Mouse (Mus musculus) Patski (cell line): ENCODE measurements around the gene Zfp655. TPM values are rescaled to one million over a fixed set of nuclear protein-coding genes. Genes with fewer than 3 reads are reported as not detected.
"Not testable (repeated sequence)": the region's sequence is repeated elsewhere in the genome, so short reads cannot be mapped to it uniquely, and the experiment has no call there.

ENCODE experiments used
- ATAC-seq: fragments of 100-300 bp; one replicate; pipeline ENCODE4 v1.8.0; 2021
- CTCF ChIA-PET: fragments of 350-600 bp; sonication (Branson Sonifier 250); formaldehyde crosslinking; loops from one replicate; lab custom pipeline; 2022; ENCODE audit warnings: inconsistent platforms; lab: Charles Lee
- POLR2A ChIA-PET: fragments of 350-600 bp; sonication (Branson Sonifier 250); formaldehyde crosslinking; loops from one replicate; lab custom pipeline; 2022; ENCODE audit warnings: antibody characterized with exemption, inconsistent platforms; lab: Charles Lee
- DNase-seq: peaks from one replicate; pipeline ENCODE4 v3.0.0-alpha.2; 2011; ENCODE audit warnings: low read depth, low spot score
- H3K27me3 ChIP-seq: fragments of 371-371 bp; one replicate; pipeline ENCODE4 v1.5.1; 2021
- CTCF ChIP-seq: fragments of 100-300 bp; IDR thresholded peaks from one replicate; pipeline ENCODE4 v1.5.1; 2021
- in situ Hi-C: fragments of 300-500 bp; cut with MboI; formaldehyde crosslinking; loops from 3 replicates; pipeline ENCODE4 v1.11.1; 2018; ENCODE audit warnings: low pct_unique_long_range_greater_than_20kb, mixed read lengths
- polyA plus RNA-seq: library from polyadenylated mRNA; unstranded; gene quantifications from one replicate; pipeline ENCODE4 v1.2.3, GENCODE M21; 2021

Zfp655 gene
- polyA plus RNA-seq, 1 experiment from 2014 or later: 52.8 TPM

GRCm38 (mm10) chr5:145203936-145204691 is 27.4 kb upstream of the Zfp655 start, which contains the start of gene Zkscan5:
Gene Zkscan5, plus strand, starts transcription at chr5:145204562.
- DNase-seq: peak; percentile 99
- no peaks in the 10 kb centered on the region for H3K27me3 ChIP-seq
- in situ Hi-C loops: no loop called here
- POLR2A ChIA-PET: interaction anchor here (0.6 to 3.4 kb wide), 4 partner anchors 10 to 28 kb away, joined by 3 to 16 read pairs (median 4); partner anchors contain the start of gene Zfp655
- ATAC-seq: peak; percentile 92
- CTCF ChIA-PET: interaction anchor here (0.9 to 1.8 kb wide), 4 partner anchors 9 to 22 kb away, joined by 3 to 5 read pairs (median 4); no protein-coding TSS in a partner anchor
- TF ChIP-seq CTCF: no peak

- ChIA-PET CTCF (interaction anchor here (1.0 to 1.8 kb wide), 3 partner anchors 9 to 23 kb away, joined by 3 to 5 read pairs (median 3); no protein-coding TSS in a partner anchor), POLR2A (interaction anchor here (1.3 to 3.4 kb wide), 3 partner anchors 15 to 27 kb away, joined by 3 to 16 read pairs (median 6); partner anchors contain the start of gene Zfp655)
- peak; percentile 41 for ATAC-seq
- peak; percentile 39 for DNase-seq
- no peaks in the 10 kb centered on the region for H3K27me3 ChIP-seq
- TF ChIP-seq CTCF: no peak
- in situ Hi-C loops: no loop called here
Measured at GRCm38 (mm10) chr5:145205041-145205440, 26.5 kb upstream of the Zfp655 start.

- no peak for TF ChIP-seq CTCF
Measured at GRCm38 (mm10) chr5:145207385-145207784, 24.1 kb upstream of the Zfp655 start.

GRCm38 (mm10) chr5:145207954-145208353 is 23.6 kb upstream of the Zfp655 start:
- POLR2A ChIA-PET: no interaction called here

More at GRCm38 (mm10) chr5:145207385-145207784, 24.1 kb upstream of the Zfp655 start:
- ChIA-PET CTCF (interaction anchor here (1.2 kb wide), 1 partner anchor 15 kb away, joined by 4 read pairs; no protein-coding TSS in a partner anchor), POLR2A (interaction anchor here (0.6 kb wide), 1 partner anchor 70 kb away, joined by 3 read pairs; no protein-coding TSS in a partner anchor)
- DNase-seq (no peak), ATAC-seq (no peak)
- in situ Hi-C loops: no loop called here
- no peaks in the 10 kb centered on the region for H3K27me3 ChIP-seq

GRCm38 (mm10) chr5:145208391-145208790 is 23.1 kb upstream of the Zfp655 start:
- in situ Hi-C loops, H3K27me3 ChIP-seq, POLR2A ChIA-PET, DNase-seq, CTCF ChIA-PET, ATAC-seq: not testable (repeated sequence)

More at GRCm38 (mm10) chr5:145207954-145208353, 23.6 kb upstream of the Zfp655 start:
- in situ Hi-C loops: no loop called here
- ATAC-seq (no peak), DNase-seq (no peak)
- CTCF ChIA-PET: no interaction called here
- no peak for TF ChIP-seq CTCF
- H3K27me3 ChIP-seq: no peaks in the 10 kb centered on the region

- ATAC-seq (no peak), DNase-seq (no peak)
- POLR2A ChIA-PET: no interaction called here
- H3K27me3 ChIP-seq: no peaks in the 10 kb centered on the region
- in situ Hi-C loops: no loop called here
- TF ChIP-seq CTCF: no peak
- CTCF ChIA-PET: interaction anchor here (0.8 to 1.3 kb wide), 2 partner anchors 12 to 13 kb away, joined by 3 read pairs; no protein-coding TSS in a partner anchor
Measured at GRCm38 (mm10) chr5:145211340-145211739, 20.2 kb upstream of the Zfp655 start.

GRCm38 (mm10) chr5:145212216-145212615 is 19.3 kb upstream of the Zfp655 start:
- TF ChIP-seq CTCF: no peak
- no peaks in the 10 kb centered on the region for H3K27me3 ChIP-seq
- ChIA-PET POLR2A (no interaction called here), CTCF (interaction anchor here (0.8 to 1.3 kb wide), 2 partner anchors 12 to 13 kb away, joined by 3 read pairs; no protein-coding TSS in a partner anchor)
- ATAC-seq (no peak), DNase-seq (no peak)
- in situ Hi-C loops: no loop called here

- ATAC-seq (no peak), DNase-seq (no peak)
- no peaks in the 10 kb centered on the region for H3K27me3 ChIP-seq
- no peak for TF ChIP-seq CTCF
- POLR2A ChIA-PET: no interaction called here
- in situ Hi-C loops: no loop called here
- CTCF ChIA-PET: interaction anchor here (0.9 to 1.1 kb wide), 2 partner anchors 9 to 13 kb away, joined by 3 read pairs; partner anchors contain the start of gene Zkscan5
Measured at GRCm38 (mm10) chr5:145213505-145213904, 18.0 kb upstream of the Zfp655 start.

- ChIA-PET CTCF (no interaction called here), POLR2A (interaction anchor here (0.5 to 0.7 kb wide), 2 partner anchors 10 to 26 kb away, joined by 3 read pairs; partner anchors contain the start of gene Zkscan5)
- ATAC-seq: no peak
- H3K27me3 ChIP-seq: no peaks in the 10 kb centered on the region
- in situ Hi-C loops: no loop called here
- no peak for TF ChIP-seq CTCF
- no peak for DNase-seq
Measured at GRCm38 (mm10) chr5:145214679-145215078, 16.8 kb upstream of the Zfp655 start.

- in situ Hi-C loops: no loop called here
- ChIA-PET POLR2A (no interaction called here), CTCF (interaction anchor here (2.2 kb wide), 1 partner anchor 10 kb away, joined by 7 read pairs; no protein-coding TSS in a partner anchor)
- H3K27me3 ChIP-seq: no peaks in the 10 kb centered on the region
- no peak for DNase-seq
- no peak for ATAC-seq
- no peak for TF ChIP-seq CTCF
Measured at GRCm38 (mm10) chr5:145217746-145218145, 13.8 kb upstream of the Zfp655 start.
